Comparison of ENCODE assay signal across 17 mouse cellular contexts in the genomic region with DNA sequence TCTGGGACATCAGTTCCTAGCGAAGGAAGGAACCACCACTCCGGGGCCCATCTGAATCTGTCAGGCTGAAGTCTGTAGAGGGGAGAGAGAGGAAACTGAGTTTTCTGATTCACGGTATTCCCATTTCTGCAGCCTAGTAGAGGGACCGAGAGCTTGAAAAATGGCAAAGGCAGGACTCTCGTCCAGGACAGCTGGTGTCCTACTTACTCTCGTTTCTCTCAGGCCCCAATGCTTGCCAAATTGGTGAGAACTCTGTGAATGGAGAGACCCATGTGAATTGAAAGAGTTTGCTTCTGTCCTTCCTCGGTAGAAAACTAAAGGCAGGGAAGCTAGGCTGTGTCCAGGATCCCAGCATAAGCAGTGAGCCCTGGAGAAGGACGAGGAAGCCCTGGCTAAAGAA. TPM values are rescaled to one million over a fixed set of nuclear protein-coding genes. Genes with fewer than 3 reads are reported as not detected.
DNase-seq lines count a peak whose midpoint lies in the region; ATAC-seq and TF ChIP-seq lines count a peak whose summit lies in the region.
"Had no signal": no experiment of that assay in that cellular context is flagged by ENCODE, and none has a peak within 500 bp of the region (broad histone marks: within the 10 kb centered on the region; RNA-seq: fewer than 3 reads in every experiment).

No protein-coding gene starts in this region.

- peaks cover 11% of the 10 kb centered on the region for H3K27me3 ChIP-seq in heart, adult 2 months (ENCODE audit: control insufficient read depth, insufficient read depth, low read length)
- H3K27me3 ChIP-seq in midbrain, embryonic 10.5 days (ENCODE audit: low read depth, poor library complexity, severe bottlenecking): peaks cover 84% of the 10 kb centered on the region
- H3K27me3 ChIP-seq in midbrain, embryonic 14.5 days (ENCODE audit: control insufficient read depth, insufficient read depth, low read length): peaks cover 53% of the 10 kb centered on the region
- peaks cover 8% of the 10 kb centered on the region; the same call in 1 of the 2 replicates for H3K27me3 ChIP-seq in hindbrain, postnatal 0 days (ENCODE audit: insufficient read depth, low read length)

- no peak overlapping the region for H3K27ac ChIP-seq in heart, adult 2 months
- H3K27ac ChIP-seq in midbrain, embryonic 10.5 days (replicated peaks): no peak overlapping the region
- H3K27ac ChIP-seq in midbrain, embryonic 14.5 days (replicated peaks; ENCODE audit: low read depth, low read length): no peak overlapping the region
- H3K27ac ChIP-seq in hindbrain, postnatal 0 days: peak overlapping the region; percentile 60; the same call in 1 of the 2 replicates
- H3K27ac ChIP-seq: embryonic facial prominence, embryonic 12.5 days; kidney, postnatal 0 days had no signal

- no peaks in the 10 kb centered on the region for H3K4me1 ChIP-seq in heart, adult 2 months (ENCODE audit: control insufficient read depth, insufficient read depth, low read length)
- H3K4me1 ChIP-seq in midbrain, embryonic 10.5 days: peaks cover 44% of the 10 kb centered on the region
- peaks cover 31% of the 10 kb centered on the region for H3K4me1 ChIP-seq in midbrain, embryonic 14.5 days (ENCODE audit: control insufficient read depth, insufficient read depth, low read length)
- peaks cover 14% of the 10 kb centered on the region for H3K4me1 ChIP-seq in hindbrain, postnatal 0 days (ENCODE audit: insufficient read depth, low read length)

- no peak overlapping the region for H3K4me3 ChIP-seq in heart, adult 2 months
- H3K4me3 ChIP-seq in midbrain, embryonic 10.5 days: peak overlapping the region; percentile 51; the same call in 1 of the 2 replicates
- no peak overlapping the region for H3K4me3 ChIP-seq in midbrain, embryonic 14.5 days (replicated peaks; ENCODE audit: low read depth, low read length)
- H3K4me3 ChIP-seq in hindbrain, postnatal 0 days (ENCODE audit: low read length): no peak overlapping the region

- DNase-seq in heart, adult 11 months: peak; percentile 93
- no peak for DNase-seq in heart, adult 2 months
- DNase-seq in midbrain, embryonic 10.5 days (ENCODE audit: low spot score): no peak
- DNase-seq in midbrain, embryonic 14.5 days: no peak
- peak; percentile 43 for DNase-seq in brain, adult 2 months (ENCODE audit: low read depth, low spot score)
- peak; percentile 30 for DNase-seq in hindbrain, postnatal 0 days (ENCODE audit: low spot score)
- DNase-seq in lung, postnatal 10 days: no peak
- DNase-seq: adrenal gland, adult 2 months; cerebellum, adult 8-10 months; lung, adult 18-20 months; lung, postnatal 36 days; thymus, adult 2 months had no signal

- no peak for TF ChIP-seq EP300 in heart, adult 2 months (IDR thresholded peaks at IDR 0.05; ENCODE audit: insufficient read depth, low read depth, low read length)

- no peak for TF ChIP-seq CTCF in heart, adult 2 months (IDR thresholded peaks at IDR 0.05)
- TF ChIP-seq CTCF in hindbrain, postnatal 0 days (IDR thresholded peaks at IDR 0.05; ENCODE audit: low read depth): no peak

- 67% methylated on average over 8 of the region's 8 CpGs for WGBS in heart, adult 2 months
- 59% methylated on average over 8 of the region's 8 CpGs for WGBS in midbrain, embryonic 10.5 days
- 63% methylated on average over 8 of the region's 8 CpGs for WGBS in midbrain, embryonic 14.5 days
- WGBS in hindbrain, postnatal 0 days: 56% methylated on average over 8 of the region's 8 CpGs

- intact Hi-C loops in heart, adult 2 months (cut with DNase I): no loop called here

- no peaks in the 10 kb centered on the region for H3K36me3 ChIP-seq in heart, adult 2 months (ENCODE audit: control insufficient read depth, insufficient read depth, low read length)
- peaks cover 14% of the 10 kb centered on the region for H3K36me3 ChIP-seq in midbrain, embryonic 10.5 days
- no peaks in the 10 kb centered on the region for H3K36me3 ChIP-seq in midbrain, embryonic 14.5 days (ENCODE audit: control insufficient read depth, insufficient read depth, low read length)
- no peaks in the 10 kb centered on the region for H3K36me3 ChIP-seq in hindbrain, postnatal 0 days (ENCODE audit: insufficient read depth, low read length)
- H3K36me3 ChIP-seq: embryonic facial prominence, embryonic 12.5 days had no signal

- ATAC-seq in midbrain, embryonic 14.5 days (ENCODE audit: low FRiP score, low TSS enrichment): no peak
- no peak for ATAC-seq in hindbrain, postnatal 0 days
- ATAC-seq in megakaryocyte, adult 5-6 weeks (ENCODE audit: poor library complexity, severe bottlenecking): no peak
- ATAC-seq: forebrain, embryonic 16.5 days had no signal

- TF ChIP-seq POLR2A in heart, adult 2 months (IDR thresholded peaks at IDR 0.05; ENCODE audit: insufficient read depth, low read depth, low read length): no peak

- no peaks in the 10 kb centered on the region for H3K79me2 ChIP-seq in heart, adult 2 months (replicated peaks; ENCODE audit: control insufficient read depth, insufficient read depth, low read length)

- no peak overlapping the region for H3K4me2 ChIP-seq in midbrain, embryonic 14.5 days (ENCODE audit: low read length)
- peak overlapping the region; percentile 41; the same call in 1 of the 2 replicates for H3K4me2 ChIP-seq in hindbrain, postnatal 0 days (ENCODE audit: low read depth, low read length)

- no peak overlapping the region for H3K9ac ChIP-seq in heart, adult 2 months (ENCODE audit: low read depth, low read length)
- H3K9ac ChIP-seq in midbrain, embryonic 14.5 days (replicated peaks; ENCODE audit: low read length): no peak overlapping the region
- no peak overlapping the region for H3K9ac ChIP-seq in hindbrain, postnatal 0 days (replicated peaks; ENCODE audit: low read length)
- H3K9ac ChIP-seq: embryonic facial prominence, embryonic 12.5 days had no signal

- H3K9me3 ChIP-seq in midbrain, embryonic 10.5 days (replicated peaks): no peaks in the 10 kb centered on the region
- H3K9me3 ChIP-seq in midbrain, embryonic 14.5 days (ENCODE audit: control insufficient read depth, low read length): no peaks in the 10 kb centered on the region
- H3K9me3 ChIP-seq in hindbrain, postnatal 0 days (ENCODE audit: low read length): no peaks in the 10 kb centered on the region
- H3K9me3 ChIP-seq: embryonic facial prominence, embryonic 12.5 days had no signal

RNA-seq across cellular contexts. Expression of a gene that starts 3.3 kb away (rescaled TPM):
- total RNA-seq in heart, adult 2 months (2021): 10 to 100 TPM; 11.6 to 12.0 TPM
- 7.6 and 11.0 TPM in 2 replicates for polyA plus RNA-seq in heart, adult 2 months (2012; rRNA removed)
- 7.3 and 9.2 TPM in 2 replicates for polyA plus RNA-seq in midbrain, embryonic 10.5 days (2016; fragmentation: Nextera tagmentation; extraction: Ambion mirVana)
- polyA plus RNA-seq in midbrain, embryonic 14.5 days (2014; fragmentation: Nextera tagmentation; extraction: Ambion mirVana): 7.2 and 8.0 TPM in 2 replicates
- 62.4 and 69.9 TPM in 2 replicates for total RNA-seq in hindbrain, postnatal 0 days (2014; rRNA removed)
- polyA plus RNA-seq in hindbrain, postnatal 0 days (2015; fragmentation: Nextera tagmentation; extraction: Ambion mirVana): 22.0 and 22.9 TPM in 2 replicates
- total RNA-seq in megakaryocyte, adult 5-6 weeks (2015): 0.04 TPM in 1 of 2 replicates, not detected in the other
- 0.07 TPM in 1 of 2 replicates, not detected in the other for total RNA-seq in megakaryocyte, adult 5-6 weeks (2017)

RNA-seq across cellular contexts. Expression of a gene that starts 17.5 kb away (rescaled TPM):
- not detected for total RNA-seq in heart, adult 2 months (2021)
- 0.94 and 3.2 TPM in 2 replicates for polyA plus RNA-seq in heart, adult 2 months (2012; rRNA removed)
- polyA plus RNA-seq in midbrain, embryonic 10.5 days (2016; fragmentation: Nextera tagmentation; extraction: Ambion mirVana): 3.4 and 4.2 TPM in 2 replicates
- 12.9 and 13.2 TPM in 2 replicates for polyA plus RNA-seq in midbrain, embryonic 14.5 days (2014; fragmentation: Nextera tagmentation; extraction: Ambion mirVana)
- 2.3 and 9.9 TPM in 2 replicates for total RNA-seq in hindbrain, postnatal 0 days (2014; rRNA removed)
- polyA plus RNA-seq in hindbrain, postnatal 0 days (2015; fragmentation: Nextera tagmentation; extraction: Ambion mirVana): 19.9 and 21.4 TPM in 2 replicates
- not detected in 2 replicates for total RNA-seq in megakaryocyte, adult 5-6 weeks (2015)
- total RNA-seq in megakaryocyte, adult 5-6 weeks (2017): not detected in 2 replicates
- total RNA-seq: gastrocnemius, adult 8-10 months had no signal

RNA-seq across cellular contexts. Expression of a gene that starts 34.7 kb away (rescaled TPM):
- total RNA-seq in heart, adult 2 months (2021): 10 to 100 TPM; 27.5 to 30.8 TPM
- polyA plus RNA-seq in heart, adult 2 months (2012; rRNA removed): 28.9 and 41.9 TPM in 2 replicates
- polyA plus RNA-seq in midbrain, embryonic 10.5 days (2016; fragmentation: Nextera tagmentation; extraction: Ambion mirVana): 63.3 and 65.6 TPM in 2 replicates
- polyA plus RNA-seq in midbrain, embryonic 14.5 days (2014; fragmentation: Nextera tagmentation; extraction: Ambion mirVana): 68.4 and 79.9 TPM in 2 replicates
- total RNA-seq in hindbrain, postnatal 0 days (2014; rRNA removed): 29.2 and 40.7 TPM in 2 replicates
- polyA plus RNA-seq in hindbrain, postnatal 0 days (2015; fragmentation: Nextera tagmentation; extraction: Ambion mirVana): 68.6 and 71.6 TPM in 2 replicates
- 13.8 and 24.0 TPM in 2 replicates for total RNA-seq in megakaryocyte, adult 5-6 weeks (2015)
- 19.6 and 20.9 TPM in 2 replicates for total RNA-seq in megakaryocyte, adult 5-6 weeks (2017)

RNA-seq across cellular contexts. Expression of a gene that starts 34.9 kb away (rescaled TPM):
- total RNA-seq in heart, adult 2 months (2021): under 1 TPM; 0.10 to 0.70 TPM
- 0.29 and 0.41 TPM in 2 replicates for polyA plus RNA-seq in heart, adult 2 months (2012; rRNA removed)
- 13.5 and 15.1 TPM in 2 replicates for polyA plus RNA-seq in midbrain, embryonic 10.5 days (2016; fragmentation: Nextera tagmentation; extraction: Ambion mirVana)
- 3.3 and 3.7 TPM in 2 replicates for polyA plus RNA-seq in midbrain, embryonic 14.5 days (2014; fragmentation: Nextera tagmentation; extraction: Ambion mirVana)
- 4.2 and 4.8 TPM in 2 replicates for total RNA-seq in hindbrain, postnatal 0 days (2014; rRNA removed)
- polyA plus RNA-seq in hindbrain, postnatal 0 days (2015; fragmentation: Nextera tagmentation; extraction: Ambion mirVana): 2.3 and 2.7 TPM in 2 replicates
- total RNA-seq in megakaryocyte, adult 5-6 weeks (2015): 10.7 and 16.0 TPM in 2 replicates
- total RNA-seq in megakaryocyte, adult 5-6 weeks (2017): 7.0 and 9.7 TPM in 2 replicates

Comparison
In these comparisons a context has a peak if more than half of its experiments do, and no peak if none do; other contexts are left out.
1. DNase-seq: peak in heart, adult 11 months (single experiment), brain, adult 2 months (single experiment) and hindbrain, postnatal 0 days (single experiment); none in heart, adult 2 months (0 of 2), midbrain, embryonic 10.5 days (single experiment), midbrain, embryonic 14.5 days (single experiment) and lung, postnatal 10 days (single experiment).